Mouse (Mus musculus) stomach, postnatal 0 days (tissue): ENCODE measurements at regions not wholly inside any gene's neighbourhood (a gene's known extent, or its start where the extent isn't known, plus 50 kb on each side); places are given as distances from the start of the nearest gene placed in this dataset.
A peak's percentile ranks its signal among the peaks of the same experiment; 100 is the strongest.
"Not testable (repeated sequence)": the region's sequence is repeated elsewhere in the genome, so short reads cannot be mapped to it uniquely, and the experiment has no call there.

Experiments
- ATAC-seq: fragments of 200-750 bp; cut with Nextera tagmentation; 2 replicates; pipeline ENCODE4 v1.8.0; 2017; ENCODE audit not compliant: low FRiP score, low TSS enrichment
- DNase-seq: peaks from one replicate; pipeline ENCODE4 v3.0.0-alpha.2; 2016; ENCODE audit warnings: low spot score
- H3K27ac ChIP-seq: fragments of 300-500 bp; sonication (generic); replicated peaks from 2 replicates; pipeline ENCODE4 v1.5.1; 2014; ENCODE audit warnings: mild to moderate bottlenecking, control low read depth
- H3K27me3 ChIP-seq: fragments of 300-500 bp; sonication (generic); 2 replicates; pipeline ENCODE4 v1.6.1; 2014; ENCODE audit warnings: low read length; ENCODE audit not compliant: control insufficient read depth, insufficient read depth
- H3K36me3 ChIP-seq: fragments of 300-500 bp; sonication (generic); 2 replicates; pipeline ENCODE4 v1.6.1; 2014; ENCODE audit warnings: low read length, mixed read lengths; ENCODE audit not compliant: control insufficient read depth, insufficient read depth
- H3K4me1 ChIP-seq: fragments of 300-500 bp; sonication (generic); replicated peaks from 2 replicates; pipeline ENCODE4 v1.6.1; 2014; ENCODE audit warnings: antibody characterized with exemption; ENCODE audit not compliant: control insufficient read depth, insufficient read depth
- H3K4me2 ChIP-seq: fragments of 300-500 bp; sonication (generic); replicated peaks from 2 replicates; pipeline ENCODE4 v1.6.1; 2014; ENCODE audit warnings: low read depth, mild to moderate bottlenecking, control low read depth, moderate library complexity
- H3K4me3 ChIP-seq: fragments of 300-500 bp; sonication (generic); 2 replicates; pipeline ENCODE4 v1.5.1; 2014; ENCODE audit warnings: low read depth, low read length, control low read depth
- H3K9ac ChIP-seq: fragments of 300-500 bp; sonication (generic); 2 replicates; pipeline ENCODE4 v1.6.1; 2014; ENCODE audit warnings: mild to moderate bottlenecking, low read length, control low read depth, mixed read lengths
- H3K9me3 ChIP-seq: fragments of 300-500 bp; sonication (generic); 2 replicates; pipeline ENCODE4 v1.6.1; 2016; ENCODE audit warnings: low read length; ENCODE audit not compliant: control insufficient read depth
- WGBS: fragments of 180-500 bp; shearing (Covaris S2); extraction: QIAGEN DNeasy Blood & Tissue Kit; methylation state at CpG from one replicate; pipeline ENCODE4 v1.1.7; 2014; 5-methylcytosine and 5-hydroxymethylcytosine counted together

GRCm38 (mm10) chr4:3260061-3260460 is 74.9 kb upstream of the Vmn1r3 start:
- H3K9me3 ChIP-seq, H3K9ac ChIP-seq, ATAC-seq, H3K4me3 ChIP-seq, H3K4me2 ChIP-seq, H3K36me3 ChIP-seq, DNase-seq, H3K4me1 ChIP-seq, H3K27ac ChIP-seq, H3K27me3 ChIP-seq: not testable (repeated sequence)
- 80% methylated on average over 6 of the region's 6 CpGs for WGBS

GRCm38 (mm10) chr4:3252606-3253281 is 67.6 kb upstream of the Vmn1r3 start:
- not testable (repeated sequence) for H3K9ac ChIP-seq, H3K9me3 ChIP-seq, H3K4me3 ChIP-seq, H3K27me3 ChIP-seq, H3K27ac ChIP-seq, DNase-seq, H3K4me2 ChIP-seq, ATAC-seq, H3K36me3 ChIP-seq, H3K4me1 ChIP-seq
- WGBS: 88% methylated on average over 21 of the region's 21 CpGs

GRCm38 (mm10) chr4:3250258-3250657 is 65.1 kb upstream of the Vmn1r3 start:
- H3K27ac ChIP-seq, H3K4me3 ChIP-seq, DNase-seq, H3K9me3 ChIP-seq, H3K4me1 ChIP-seq, H3K9ac ChIP-seq, H3K27me3 ChIP-seq, H3K36me3 ChIP-seq, H3K4me2 ChIP-seq, ATAC-seq: not testable (repeated sequence)
- 53% methylated on average over 4 of the region's 4 CpGs for WGBS

GRCm38 (mm10) chr4:3242011-3242410 is 56.9 kb upstream of the Vmn1r3 start:
- not testable (repeated sequence) for H3K4me2 ChIP-seq, H3K36me3 ChIP-seq, H3K9me3 ChIP-seq, ATAC-seq, DNase-seq, H3K4me1 ChIP-seq, H3K9ac ChIP-seq, H3K4me3 ChIP-seq, H3K27me3 ChIP-seq, H3K27ac ChIP-seq
- WGBS: 73% methylated on average over 6 of the region's 6 CpGs

GRCm38 (mm10) chr4:3241351-3241750 is 56.2 kb upstream of the Vmn1r3 start:
- not testable (repeated sequence) for H3K36me3 ChIP-seq, H3K27ac ChIP-seq, H3K4me1 ChIP-seq, DNase-seq, H3K4me3 ChIP-seq, H3K9me3 ChIP-seq, H3K27me3 ChIP-seq, H3K9ac ChIP-seq, H3K4me2 ChIP-seq, ATAC-seq
- 70% methylated on average over 4 of the region's 4 CpGs for WGBS

- not testable (repeated sequence) for H3K27me3 ChIP-seq, H3K4me1 ChIP-seq, H3K4me2 ChIP-seq, H3K9me3 ChIP-seq, H3K4me3 ChIP-seq, DNase-seq, H3K36me3 ChIP-seq, H3K27ac ChIP-seq, H3K9ac ChIP-seq
- 66% methylated on average over 6 of the region's 6 CpGs for WGBS
- peak; percentile 42; the same call in 1 of the 2 replicates for ATAC-seq
These were observed 53.3 kb upstream of the Vmn1r3 start for GRCm38 (mm10) chr4:3238493-3238892.

- not testable (repeated sequence) for DNase-seq, H3K9me3 ChIP-seq, H3K27me3 ChIP-seq, H3K9ac ChIP-seq, H3K4me3 ChIP-seq, H3K36me3 ChIP-seq, H3K4me2 ChIP-seq, H3K27ac ChIP-seq, H3K4me1 ChIP-seq
- peak; percentile 45; the same call in 1 of the 2 replicates for ATAC-seq
- 30% methylated on average over 2 of the region's 2 CpGs for WGBS
These were observed 51.1 kb upstream of the Vmn1r3 start for GRCm38 (mm10) chr4:3236148-3236779.
